ENCODE assay signal across 26 mouse cellular contexts in the genomic region with DNA sequence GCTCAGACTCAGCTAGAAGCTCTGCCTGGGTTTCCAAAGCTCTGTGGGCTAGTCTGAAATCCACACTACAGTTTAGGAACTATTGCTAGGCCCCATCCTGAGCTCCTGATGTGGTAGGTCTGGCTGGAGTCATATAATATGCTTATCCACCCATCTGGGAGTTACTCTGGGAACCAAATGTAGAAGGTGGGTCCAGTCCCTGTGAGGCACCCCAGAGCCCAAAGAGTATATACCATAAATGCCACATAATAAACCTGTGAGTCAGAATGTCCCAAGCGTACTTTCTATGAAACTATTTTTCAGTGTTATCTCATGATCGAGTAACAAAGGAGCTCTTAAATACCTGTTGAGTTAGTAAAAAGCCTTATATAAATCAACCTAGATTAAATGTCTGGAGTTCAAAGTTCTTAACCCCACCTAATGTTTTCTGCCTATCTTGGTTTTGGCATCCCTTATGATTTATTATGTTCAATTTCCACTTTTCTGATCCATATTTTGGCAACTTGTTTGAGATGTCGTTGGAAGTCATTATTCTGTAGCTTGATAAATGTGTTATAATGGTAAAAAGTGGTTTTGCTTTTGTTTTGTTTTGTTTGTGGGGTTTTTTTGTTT.
"Had no signal": no experiment of that assay in that cellular context is flagged by ENCODE, and none has a peak within 500 bp of the region (broad histone marks: within the 10 kb centered on the region; RNA-seq: fewer than 3 reads in every experiment).

No protein-coding gene starts in this region.

- DNase-seq: gastrocnemius, adult 2 months; gastrocnemius, postnatal 10 days; gastrocnemius, postnatal 36 days; heart, postnatal 10 days; heart, postnatal 4 days; kidney, adult 11 months; kidney, adult 2 months; kidney, adult 9 months; kidney, postnatal 14 days; kidney, postnatal 36 days; layer of hippocampus, adult 9-11 months; layer of hippocampus, postnatal 36 days; left cerebral cortex, postnatal 4 days had no signal

- H3K27me3 ChIP-seq: hindbrain, embryonic 12.5 days; kidney, embryonic 15.5 days; limb, embryonic 13.5 days; limb, embryonic 15.5 days had no signal

- ATAC-seq: forebrain, embryonic 16.5 days; hindbrain, embryonic 16.5 days; inflammation-experienced regulatory T-cells, adult 6 months had no signal

- H3K4me2 ChIP-seq: heart, embryonic 11.5 days; hindbrain, embryonic 12.5 days; hindbrain, embryonic 14.5 days; kidney, embryonic 15.5 days; limb, embryonic 13.5 days; limb, embryonic 15.5 days; liver, embryonic 11.5 days had no signal

- H3K4me3 ChIP-seq: gastrocnemius, adult 2 months; hindbrain, embryonic 10.5 days; hindbrain, embryonic 12.5 days; kidney, embryonic 15.5 days; limb, embryonic 13.5 days; limb, embryonic 15.5 days had no signal

- H3K9me3 ChIP-seq: hindbrain, embryonic 10.5 days; hindbrain, embryonic 12.5 days; kidney, embryonic 15.5 days; limb, embryonic 13.5 days; limb, embryonic 15.5 days had no signal

- H3K36me3 ChIP-seq: hindbrain, embryonic 10.5 days; hindbrain, embryonic 12.5 days; kidney, embryonic 15.5 days; limb, embryonic 13.5 days; limb, embryonic 15.5 days had no signal

- H3K9ac ChIP-seq: hindbrain, embryonic 12.5 days; hindbrain, embryonic 14.5 days; kidney, embryonic 15.5 days; limb, embryonic 13.5 days; limb, embryonic 15.5 days; liver, embryonic 14.5 days had no signal

- H3K27ac ChIP-seq: gastrocnemius, adult 2 months; hindbrain, embryonic 10.5 days; hindbrain, embryonic 12.5 days; hindbrain, embryonic 14.5 days; kidney, embryonic 15.5 days; kidney, postnatal 0 days; limb, embryonic 13.5 days; limb, embryonic 15.5 days; liver, embryonic 14.5 days had no signal
